8 mouse cellular contexts compared by ENCODE assay signal in genomic region chr4:32352842-32353241, GRCm38 (mm10).
A peak's percentile ranks its signal among the peaks of the same experiment; 100 is the strongest.
DNase-seq lines count a peak whose midpoint lies in the region; ATAC-seq and TF ChIP-seq lines count a peak whose summit lies in the region.

No protein-coding gene starts in this region.

- peaks cover 8% of the 10 kb centered on the region; the same call in 1 of the 2 replicates for H3K4me1 ChIP-seq in kidney, embryonic 14.5 days (ENCODE audit: control insufficient read depth, insufficient read depth, low read length)
- H3K4me1 ChIP-seq in embryonic facial prominence, embryonic 12.5 days: peaks cover 26% of the 10 kb centered on the region
- peaks cover 35% of the 10 kb centered on the region for H3K4me1 ChIP-seq in hindbrain, embryonic 14.5 days (replicated peaks; ENCODE audit: control insufficient read depth, insufficient read depth, low read length)
- H3K4me1 ChIP-seq in midbrain, embryonic 11.5 days (ENCODE audit: control insufficient read depth, insufficient read depth, low read length): peaks cover 24% of the 10 kb centered on the region
- H3K4me1 ChIP-seq in cerebellum, adult 2 months (ENCODE audit: control insufficient read depth, insufficient read depth, low read length): peaks cover 10% of the 10 kb centered on the region
- H3K4me1 ChIP-seq in kidney, adult 2 months (ENCODE audit: control insufficient read depth, insufficient read depth, low read length): 0 out of 2 replicates have a peak, but pooled peaks cover under 1% of the 10 kb centered on the region

- 20% methylated on average over 4 of the region's 4 CpGs for WGBS in kidney, embryonic 14.5 days
- 26% methylated on average over 4 of the region's 4 CpGs for WGBS in embryonic facial prominence, embryonic 12.5 days
- 26% methylated on average over 4 of the region's 4 CpGs for WGBS in hindbrain, embryonic 14.5 days
- WGBS in midbrain, embryonic 11.5 days: 24% methylated on average over 4 of the region's 4 CpGs
- 52% methylated on average over 4 of the region's 4 CpGs for WGBS in cerebellum, adult 2 months
- WGBS in kidney, adult 2 months: 46% methylated on average over 4 of the region's 4 CpGs

- TF ChIP-seq POLR2A in cerebellum, adult 2 months (IDR thresholded peaks at IDR 0.05; ENCODE audit: borderline replicate concordance, insufficient read depth, low read length): no peak
- TF ChIP-seq POLR2A in kidney, adult 2 months (IDR thresholded peaks at IDR 0.05; ENCODE audit: low read depth, low read length): no peak

- no peak overlapping the region for H3K4me3 ChIP-seq in kidney, embryonic 14.5 days (ENCODE audit: low read length)
- H3K4me3 ChIP-seq in embryonic facial prominence, embryonic 12.5 days: no peak overlapping the region
- H3K4me3 ChIP-seq in hindbrain, embryonic 14.5 days (replicated peaks; ENCODE audit: low read length): no peak overlapping the region
- H3K4me3 ChIP-seq in midbrain, embryonic 11.5 days (ENCODE audit: low read depth, low read length): no peak overlapping the region
- H3K4me3 ChIP-seq in cerebellum, adult 2 months (replicated peaks; ENCODE audit: insufficient read depth, low read depth, low read length): no peak overlapping the region
- no peak overlapping the region for H3K4me3 ChIP-seq in kidney, adult 2 months (ENCODE audit: insufficient read depth, low read depth, low read length)

- no peak overlapping the region for H3K9ac ChIP-seq in kidney, embryonic 14.5 days (ENCODE audit: low read depth, low read length)
- no peak overlapping the region for H3K9ac ChIP-seq in embryonic facial prominence, embryonic 12.5 days
- H3K9ac ChIP-seq in hindbrain, embryonic 14.5 days: peak overlapping the region; percentile 34; the same call in 1 of the 2 replicates
- H3K9ac ChIP-seq in midbrain, embryonic 11.5 days (ENCODE audit: low read length): no peak overlapping the region

- DNase-seq in kidney, postnatal 10 days: no peak
- DNase-seq in hindbrain, embryonic 14.5 days (ENCODE audit: low spot score): no peak
- no peak for DNase-seq in midbrain, embryonic 11.5 days (ENCODE audit: low spot score, missing footprints)
- DNase-seq in urinary bladder, adult 2 months (ENCODE audit: low spot score): no peak
- no peak for DNase-seq in cerebellum, adult 2 months
- no peak for DNase-seq in kidney, adult 2 months

- H3K36me3 ChIP-seq in kidney, embryonic 14.5 days (ENCODE audit: control insufficient read depth, insufficient read depth, low read length): no peaks in the 10 kb centered on the region
- H3K36me3 ChIP-seq in embryonic facial prominence, embryonic 12.5 days: no peaks in the 10 kb centered on the region
- H3K36me3 ChIP-seq in hindbrain, embryonic 14.5 days (replicated peaks; ENCODE audit: control insufficient read depth, insufficient read depth): no peaks in the 10 kb centered on the region
- H3K36me3 ChIP-seq in midbrain, embryonic 11.5 days (ENCODE audit: control insufficient read depth, insufficient read depth, low read length): no peaks in the 10 kb centered on the region
- no peaks in the 10 kb centered on the region for H3K36me3 ChIP-seq in kidney, adult 2 months (ENCODE audit: control insufficient read depth, insufficient read depth, low read length)

- H3K27me3 ChIP-seq in kidney, embryonic 14.5 days (ENCODE audit: control insufficient read depth, insufficient read depth, low read length): no peaks in the 10 kb centered on the region
- no peaks in the 10 kb centered on the region for H3K27me3 ChIP-seq in embryonic facial prominence, embryonic 12.5 days
- no peaks in the 10 kb centered on the region for H3K27me3 ChIP-seq in hindbrain, embryonic 14.5 days (ENCODE audit: control insufficient read depth, insufficient read depth, low read length)
- H3K27me3 ChIP-seq in midbrain, embryonic 11.5 days (ENCODE audit: control insufficient read depth, insufficient read depth, low read length): no peaks in the 10 kb centered on the region
- no peaks in the 10 kb centered on the region for H3K27me3 ChIP-seq in cerebellum, adult 2 months (ENCODE audit: control insufficient read depth, insufficient read depth, low read length)
- H3K27me3 ChIP-seq in kidney, adult 2 months (replicated peaks; ENCODE audit: control insufficient read depth, insufficient read depth, low read length): no peaks in the 10 kb centered on the region

- H3K4me2 ChIP-seq in kidney, embryonic 14.5 days (replicated peaks; ENCODE audit: low read depth, low read length): no peak overlapping the region
- H3K4me2 ChIP-seq in embryonic facial prominence, embryonic 12.5 days (replicated peaks): no peak overlapping the region
- H3K4me2 ChIP-seq in hindbrain, embryonic 14.5 days (replicated peaks): no peak overlapping the region
- no peak overlapping the region for H3K4me2 ChIP-seq in midbrain, embryonic 11.5 days

- H3K9me3 ChIP-seq in kidney, embryonic 14.5 days (ENCODE audit: control insufficient read depth, low read length): no peaks in the 10 kb centered on the region
- H3K9me3 ChIP-seq in embryonic facial prominence, embryonic 12.5 days: no peaks in the 10 kb centered on the region
- no peaks in the 10 kb centered on the region for H3K9me3 ChIP-seq in hindbrain, embryonic 14.5 days (ENCODE audit: control insufficient read depth, low read length)
- H3K9me3 ChIP-seq in midbrain, embryonic 11.5 days (ENCODE audit: control insufficient read depth, low read length): no peaks in the 10 kb centered on the region

- peak; percentile 82; the same call in 1 of the 2 replicates for ATAC-seq in kidney, embryonic 14.5 days (ENCODE audit: low FRiP score, low TSS enrichment)
- ATAC-seq in embryonic facial prominence, embryonic 12.5 days (ENCODE audit: insufficient number of reproducible peaks, insufficient read depth, low FRiP score, low TSS enrichment): 0 out of 2 replicates have a peak, but pooled peaks have one; percentile 43
- peak; percentile 54 for ATAC-seq in hindbrain, embryonic 14.5 days (ENCODE audit: low FRiP score)
- peak; percentile 49 for ATAC-seq in midbrain, embryonic 11.5 days (ENCODE audit: low FRiP score)

- H3K27ac ChIP-seq in kidney, embryonic 14.5 days (ENCODE audit: low read depth, low read length): no peak overlapping the region; the same call in 1 of the 2 replicates
- H3K27ac ChIP-seq in embryonic facial prominence, embryonic 12.5 days: peak overlapping the region; percentile 55
- peak overlapping the region; percentile 38; the same call in 1 of the 2 replicates for H3K27ac ChIP-seq in hindbrain, embryonic 14.5 days
- H3K27ac ChIP-seq in midbrain, embryonic 11.5 days (ENCODE audit: low read depth, low read length): peak overlapping the region; percentile 22; the same call in 1 of the 2 replicates
- no peak overlapping the region for H3K27ac ChIP-seq in cerebellum, adult 2 months (ENCODE audit: insufficient read depth, low read length)
- no peak overlapping the region for H3K27ac ChIP-seq in kidney, adult 2 months (ENCODE audit: insufficient read depth, low read depth, low read length)

- TF ChIP-seq CTCF in cerebellum, adult 2 months (IDR thresholded peaks at IDR 0.05; ENCODE audit: borderline replicate concordance, insufficient read depth, low read depth, low read length): no peak
- TF ChIP-seq CTCF in kidney, adult 2 months (conservative IDR thresholded peaks at IDR 0.05; ENCODE audit: insufficient read depth, insufficient read length, low read depth, low read length): no peak

Comparison
In these comparisons a context has a peak if more than half of its experiments do, and no peak if none do; other contexts are left out.
1. H3K27ac ChIP-seq: peak in embryonic facial prominence, embryonic 12.5 days (single experiment), hindbrain, embryonic 14.5 days (single experiment) and midbrain, embryonic 11.5 days (single experiment); none in kidney, embryonic 14.5 days (single experiment), cerebellum, adult 2 months (single experiment) and kidney, adult 2 months (single experiment).
2. Peak in every context shown above with its lines, with median percentiles within 50 percentile points of each other: ATAC-seq.